Mouse (Mus musculus) embryo, embryonic 11 days (tissue): ENCODE results near the gene Neurl2.
A peak's percentile ranks its signal among the peaks of the same experiment; 100 is the strongest.
"Not testable (repeated sequence)": the region's sequence is repeated elsewhere in the genome, so short reads cannot be mapped to it uniquely, and the experiment has no call there.

Experiments used
- DNase-seq: peaks from one replicate; pipeline ENCODE4 v3.0.0-alpha.2; 2015

Neurl2 gene

DNA sequence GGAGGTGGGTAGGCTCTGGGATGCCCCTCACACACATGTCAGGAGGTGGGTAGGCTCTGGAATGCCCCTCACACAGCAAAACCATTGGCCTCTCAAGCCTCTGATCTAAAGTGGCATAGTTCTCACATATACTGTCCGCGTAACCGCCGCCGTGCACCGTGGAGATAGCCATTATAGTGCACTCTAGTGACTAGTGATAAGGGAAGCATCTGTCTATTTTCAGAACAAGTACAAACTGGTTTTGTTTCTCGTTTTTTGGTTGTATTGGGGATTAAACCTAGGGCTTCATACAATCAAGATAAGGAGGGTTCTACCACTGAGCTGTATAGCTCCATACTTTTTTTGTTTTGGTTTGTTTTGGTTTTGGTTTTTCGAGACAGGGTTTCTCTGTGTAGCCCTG is 17.4 kb downstream of the Neurl2 start:
- DNase-seq, result no peak

DNA sequence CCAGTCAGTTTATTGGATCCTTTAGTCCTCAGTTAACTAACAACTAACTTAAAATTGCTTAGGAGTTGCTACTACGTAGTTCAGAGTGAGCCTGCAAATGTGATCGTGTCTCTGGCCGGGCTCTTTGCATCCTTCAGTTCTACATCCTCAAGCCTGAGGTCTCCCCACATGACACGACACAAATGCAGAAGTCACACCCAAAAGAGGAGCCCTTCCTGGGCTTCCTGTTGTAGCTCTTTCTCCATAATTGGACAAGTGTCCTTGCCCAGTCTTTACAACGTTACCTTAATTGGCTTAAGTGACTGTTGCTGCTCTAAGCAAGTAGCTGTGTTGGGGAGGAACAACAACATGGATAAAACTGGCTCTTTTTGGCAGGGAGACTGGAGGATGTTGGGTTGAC is 17.9 kb downstream of the Neurl2 start:
- DNase-seq, result no peak

DNA sequence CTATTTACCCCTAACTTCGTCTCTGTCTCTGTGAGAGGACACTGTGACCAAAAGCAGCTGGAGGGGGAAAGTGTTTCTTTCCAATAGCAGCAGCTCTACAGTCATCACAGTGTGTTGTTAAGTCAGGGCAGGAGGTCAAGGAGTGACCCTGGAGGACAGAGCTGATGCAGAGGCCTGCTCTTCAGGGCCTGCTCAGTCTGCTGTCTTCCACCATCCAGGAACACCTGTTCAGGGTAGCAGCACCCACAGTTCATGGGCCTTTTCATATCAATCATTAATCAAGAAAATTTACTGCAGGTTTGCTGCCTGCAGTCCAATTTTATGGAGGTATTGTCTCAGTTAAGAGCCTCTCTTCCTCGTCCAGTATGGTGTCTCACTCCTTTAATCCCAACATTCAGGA is 19.7 kb downstream of the Neurl2 start:
- no peak for DNase-seq

DNA sequence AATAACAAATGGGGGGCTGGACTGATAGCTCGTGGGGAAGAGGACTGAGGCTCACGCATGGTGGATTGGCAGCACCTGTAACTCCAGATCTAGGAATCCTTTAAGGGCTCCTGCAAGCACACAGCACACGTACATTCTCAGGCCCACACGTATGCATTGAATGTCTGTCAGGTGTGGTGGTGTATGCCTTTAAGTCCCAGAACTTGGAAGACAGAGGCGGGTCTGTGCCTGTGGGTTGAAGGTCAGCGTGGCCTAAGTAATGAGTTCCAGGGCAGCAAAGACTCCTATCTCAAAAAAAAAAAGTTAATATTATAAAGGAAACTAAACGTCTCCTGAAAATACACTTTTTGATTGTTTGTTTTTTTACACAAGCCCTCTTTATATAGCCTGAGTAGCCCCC is 26.6 kb downstream of the Neurl2 start:
- DNase-seq, result no peak

DNA sequence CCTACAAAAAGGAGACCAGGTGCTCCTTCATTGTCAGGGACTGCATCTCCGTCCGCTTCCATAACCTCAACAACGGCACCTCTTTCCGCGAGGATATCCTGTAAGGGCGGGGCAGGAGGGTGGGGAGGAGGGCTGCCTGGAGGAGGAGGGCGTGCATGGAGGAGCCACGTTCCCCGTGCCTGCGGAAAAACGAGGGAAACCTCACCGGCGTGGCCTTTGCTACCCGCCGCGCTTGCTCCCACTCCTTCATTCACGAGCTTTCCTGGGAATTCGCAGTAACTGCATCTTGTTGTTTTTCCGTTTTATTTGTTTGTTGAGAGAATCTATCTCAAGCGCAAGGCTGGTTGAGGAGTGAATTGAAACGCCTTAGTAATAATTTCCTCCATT is 27.9 kb downstream of the Neurl2 start:
- DNase-seq, result no peak

DNA sequence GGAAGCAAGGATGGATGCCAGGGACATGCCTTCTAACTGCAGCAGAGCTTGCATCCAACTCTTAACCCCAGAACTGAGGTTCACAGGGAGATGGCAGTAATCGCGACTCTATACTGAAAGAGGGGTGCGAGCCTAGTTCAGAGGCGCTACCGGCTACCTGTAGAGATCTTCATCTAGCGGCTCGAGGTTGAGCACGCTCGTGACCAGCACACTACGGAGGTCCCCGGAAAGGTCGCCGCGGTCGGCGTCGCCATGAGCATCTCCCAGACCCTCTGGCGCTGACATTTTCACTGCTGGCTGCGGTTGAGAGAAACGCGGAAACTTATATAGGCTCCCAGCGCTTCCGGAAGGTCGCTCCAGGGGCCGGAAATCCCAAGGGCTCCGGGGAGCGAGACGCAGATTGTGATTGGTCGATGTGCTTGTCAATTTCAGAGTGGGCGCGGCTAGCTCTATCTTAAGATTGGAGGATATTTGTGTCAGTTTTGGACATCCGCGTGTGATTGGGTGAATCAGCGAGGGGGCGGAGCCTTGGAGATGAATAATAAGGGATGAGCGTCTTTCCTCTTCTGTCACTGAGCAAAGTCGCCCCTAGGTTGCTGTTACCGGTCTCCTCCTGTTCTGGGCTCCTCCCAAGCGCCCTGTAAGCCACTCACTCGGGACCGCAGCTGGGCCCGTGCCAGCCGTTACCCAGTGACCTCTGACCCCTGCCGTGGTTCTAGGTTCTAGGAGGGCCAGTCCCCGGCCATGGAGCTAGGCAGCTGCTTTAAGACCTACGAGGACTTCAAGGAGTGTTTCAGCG is 28.5 kb downstream of the Neurl2 start, which contains the start of the genes Acot8 and Zswim3:
Acot8 (minus strand) TSS at position 350 of the 799 bp plus-strand sequence.
Zswim3 (plus strand) TSS at position 566 of the 799 bp plus-strand sequence.
- DNase-seq, result peak; percentile 98

DNA sequence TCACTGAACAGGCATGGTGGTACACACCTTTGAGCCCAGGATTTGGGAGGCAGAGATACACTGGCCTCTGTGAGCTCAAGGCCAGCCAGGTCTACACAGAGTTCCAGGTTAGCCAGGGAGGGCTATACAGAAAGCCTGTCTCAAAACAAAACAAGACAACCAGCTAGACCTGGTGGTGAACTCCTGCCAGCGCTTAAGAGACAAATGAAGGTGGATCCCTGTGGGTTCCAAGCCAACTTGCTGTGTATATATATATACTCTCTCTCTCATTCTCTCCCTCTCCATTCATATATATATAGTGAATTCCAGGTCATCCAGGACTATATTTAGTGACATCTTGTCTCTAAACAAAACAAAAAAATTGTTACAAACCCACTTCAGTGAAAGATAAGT is 29.3 kb downstream of the Neurl2 start:
- no peak for DNase-seq

DNA sequence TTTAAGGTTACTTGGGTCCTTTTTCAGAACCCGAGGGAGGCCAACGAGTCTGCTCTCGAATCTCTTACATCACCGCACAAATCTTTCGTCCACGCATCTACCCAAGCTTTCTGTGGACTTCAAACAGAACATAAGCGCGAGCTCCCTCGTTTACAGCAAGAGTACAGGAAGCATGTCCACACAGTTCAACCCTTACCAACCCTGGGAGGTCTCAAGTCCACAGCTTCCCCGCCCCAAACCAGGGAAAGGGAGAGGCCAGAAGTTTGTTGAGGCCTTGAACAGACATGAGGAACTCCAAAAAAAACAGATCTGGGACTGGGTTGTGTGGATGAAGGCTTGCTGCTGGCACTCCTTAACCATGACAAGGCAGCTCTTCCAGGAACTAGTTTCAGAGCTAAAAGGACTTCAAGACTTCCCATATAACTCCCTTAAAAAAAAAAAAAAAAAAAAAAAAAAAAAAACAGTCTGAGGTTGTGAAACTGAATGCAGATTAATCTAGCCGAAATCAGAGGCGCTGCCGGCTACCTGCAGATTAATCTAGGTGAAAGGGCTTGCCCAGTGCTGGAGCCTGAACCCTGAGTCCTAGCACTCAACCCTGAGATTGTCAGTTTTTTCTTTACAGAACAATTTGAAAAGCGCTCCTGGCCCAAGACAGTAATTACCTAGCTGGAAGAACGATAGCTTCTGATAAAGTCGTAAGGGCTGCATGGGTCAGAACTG is 29.9 kb downstream of the Neurl2 start:
- no peak for DNase-seq

DNA sequence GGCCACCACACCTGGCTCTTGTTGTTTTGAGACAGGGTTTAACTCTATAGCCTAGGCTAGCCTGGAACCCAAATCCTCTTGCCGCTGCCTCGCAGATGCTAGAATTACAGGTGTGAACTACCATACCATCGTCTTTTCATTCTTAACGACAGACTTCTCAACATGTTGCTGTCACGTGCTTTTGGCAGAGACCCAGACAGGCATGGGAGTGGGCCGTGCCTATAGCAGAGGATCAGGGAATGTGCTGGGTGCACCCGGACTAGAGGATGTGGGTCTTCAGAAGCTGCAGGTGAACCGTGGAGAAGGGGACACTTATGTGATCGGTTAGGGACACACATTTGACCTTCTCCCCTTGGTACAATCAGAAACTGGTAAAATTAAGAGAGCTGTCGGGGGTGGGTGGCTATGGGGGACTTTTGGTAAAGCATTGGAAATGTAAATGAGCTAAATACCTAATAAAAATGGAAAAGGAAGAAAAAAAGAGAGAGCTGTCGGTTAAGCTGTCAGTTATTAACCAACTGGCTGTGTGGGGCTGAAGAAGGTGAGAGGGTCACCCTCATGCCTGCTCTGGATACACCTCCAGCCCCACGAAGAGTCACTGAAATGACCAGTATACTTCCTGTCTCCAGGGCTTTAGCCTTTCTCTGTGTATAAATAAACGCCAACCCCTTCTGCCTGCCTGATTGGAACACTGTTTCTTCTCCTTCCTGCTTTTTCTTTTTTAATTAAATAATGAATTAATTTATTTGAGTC is 32.8 kb downstream of the Neurl2 start:
- DNase-seq, result no peak

DNA sequence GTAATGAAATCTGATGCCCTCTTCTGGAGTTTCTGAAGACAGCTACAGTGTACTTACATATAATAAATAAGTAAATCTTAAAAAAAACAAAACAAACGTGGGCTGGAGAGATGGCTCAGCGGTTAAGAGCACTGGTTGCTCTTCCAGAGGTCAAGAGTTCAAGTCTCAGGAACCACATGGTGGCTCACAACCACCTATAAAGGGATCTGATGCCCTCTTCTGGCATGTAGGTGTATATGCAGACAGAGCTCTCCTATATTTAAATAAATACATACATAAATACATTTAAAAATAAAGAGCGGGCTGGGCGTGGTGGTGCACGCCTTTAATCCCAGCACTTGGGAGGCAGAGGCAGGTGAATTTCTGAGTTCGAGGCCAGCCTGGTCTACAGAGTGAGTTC is 34.7 kb downstream of the Neurl2 start:
- not testable (repeated sequence) for DNase-seq

DNA sequence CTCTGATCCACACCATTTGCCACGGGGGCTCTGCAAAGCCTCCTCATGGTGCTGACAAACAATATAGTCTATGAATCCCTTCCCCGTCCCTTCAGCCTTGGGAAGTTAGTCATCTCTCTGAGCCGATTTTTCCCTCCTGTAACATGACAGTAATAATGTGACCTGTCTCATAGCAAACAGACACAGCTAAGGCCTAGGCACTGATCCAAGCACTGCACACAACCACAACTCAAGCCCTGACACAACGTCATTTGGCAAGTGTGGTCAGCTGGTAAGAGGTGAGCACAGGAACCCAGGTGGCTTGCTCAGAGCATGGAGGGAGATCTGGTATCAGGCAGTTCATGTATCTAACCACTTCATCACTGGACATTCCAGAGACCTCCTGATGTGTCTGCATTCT is 37.4 kb downstream of the Neurl2 start:
- DNase-seq, result no peak

DNA sequence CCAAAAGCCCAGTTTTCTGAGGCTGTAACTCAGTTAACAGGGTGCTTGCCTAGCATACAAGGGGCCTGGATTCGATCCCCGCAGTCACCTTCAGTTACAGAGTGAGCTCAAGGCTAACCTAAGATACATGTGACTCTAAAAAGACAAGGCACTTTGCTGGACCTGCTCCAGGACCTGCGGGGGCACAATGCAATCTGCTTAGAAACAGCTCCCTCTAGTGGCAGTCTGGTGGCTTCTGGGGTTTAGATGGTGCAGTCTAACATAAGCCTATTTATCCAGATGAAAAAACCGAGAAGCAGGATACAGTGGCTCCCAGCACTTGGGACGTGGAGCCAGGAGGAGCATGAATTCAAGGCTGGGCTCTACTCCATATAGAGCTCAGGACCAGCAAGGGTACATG is 39.0 kb downstream of the Neurl2 start:
- peak; percentile 92 for DNase-seq

DNA sequence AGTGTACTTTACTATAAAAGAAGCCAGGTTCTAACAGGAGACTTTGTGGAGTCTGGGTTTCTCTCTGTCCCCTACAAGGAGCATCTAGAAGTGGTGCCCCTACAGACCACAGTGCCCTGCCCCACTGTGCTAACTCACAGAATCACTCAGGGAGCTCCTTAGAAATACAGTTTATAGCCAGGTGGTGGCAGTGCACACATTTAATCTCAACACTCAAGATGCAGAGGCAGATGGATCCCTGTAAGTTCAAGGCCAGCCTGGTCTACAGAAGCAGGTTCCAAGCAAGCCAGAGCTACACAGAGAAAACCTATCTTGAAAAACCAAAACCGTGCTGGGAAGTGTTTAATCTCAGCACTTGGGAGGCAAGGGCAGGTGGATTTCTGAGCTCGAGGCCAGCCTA is 39.5 kb downstream of the Neurl2 start:
- no peak for DNase-seq

DNA sequence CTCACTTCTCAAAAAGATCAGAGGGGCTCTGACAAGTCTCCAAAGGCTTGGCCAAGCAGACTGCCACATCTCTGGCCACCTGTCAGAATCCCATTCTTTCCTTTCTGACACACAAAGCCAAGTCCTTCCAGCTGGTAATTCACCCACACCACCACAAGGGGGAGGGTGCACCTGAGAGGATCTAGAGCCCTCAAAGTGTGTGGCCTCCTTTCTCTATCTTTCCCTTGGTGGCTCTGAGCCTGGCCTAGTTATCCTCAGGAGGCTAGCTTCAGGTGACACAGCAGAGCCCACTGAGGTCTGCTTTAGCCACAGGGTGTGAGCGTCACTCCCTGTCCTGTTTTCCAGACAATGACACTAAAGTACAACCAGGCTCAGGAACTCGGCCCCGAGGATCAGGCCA is 40.0 kb downstream of the Neurl2 start:
- DNase-seq, result peak; percentile 66

DNA sequence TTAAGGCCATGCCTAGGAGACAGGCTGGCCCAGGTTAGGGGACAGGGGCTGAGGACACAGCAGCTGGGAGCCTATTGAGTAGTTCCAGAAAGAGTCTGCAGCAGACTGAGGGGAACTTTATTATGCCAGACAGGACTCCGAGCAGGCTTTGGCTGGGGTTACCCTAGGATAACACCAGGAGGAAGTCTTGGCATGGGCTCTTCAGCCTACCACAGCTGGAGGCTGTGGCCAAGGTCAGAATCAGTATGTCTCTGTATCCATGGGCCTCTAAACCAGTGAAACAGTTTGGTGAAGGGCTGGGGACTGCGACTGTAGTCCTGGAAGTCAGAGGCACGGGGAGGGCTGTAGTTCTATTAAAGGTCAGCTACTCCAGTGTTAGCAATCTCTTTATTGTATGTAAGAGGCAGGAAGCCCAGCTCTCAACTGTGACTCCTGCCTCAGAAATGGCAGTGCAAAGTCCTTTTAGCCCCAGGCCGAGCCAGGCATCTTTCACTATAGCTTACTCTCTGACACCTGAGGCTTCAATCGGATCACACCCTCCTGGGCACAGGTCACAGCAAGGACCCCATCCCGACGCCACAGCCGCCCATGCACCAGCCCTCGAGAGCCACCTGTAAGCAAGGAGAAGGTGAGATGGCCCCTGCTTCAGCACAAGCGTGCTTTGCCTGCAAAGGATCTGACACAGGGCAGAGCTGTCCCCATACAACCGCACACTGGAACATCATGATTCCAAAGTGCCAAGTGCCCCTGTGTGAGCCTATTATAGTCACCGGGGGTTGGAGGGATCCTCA is 40.7 kb downstream of the Neurl2 start:
- DNase-seq, result no peak

DNA sequence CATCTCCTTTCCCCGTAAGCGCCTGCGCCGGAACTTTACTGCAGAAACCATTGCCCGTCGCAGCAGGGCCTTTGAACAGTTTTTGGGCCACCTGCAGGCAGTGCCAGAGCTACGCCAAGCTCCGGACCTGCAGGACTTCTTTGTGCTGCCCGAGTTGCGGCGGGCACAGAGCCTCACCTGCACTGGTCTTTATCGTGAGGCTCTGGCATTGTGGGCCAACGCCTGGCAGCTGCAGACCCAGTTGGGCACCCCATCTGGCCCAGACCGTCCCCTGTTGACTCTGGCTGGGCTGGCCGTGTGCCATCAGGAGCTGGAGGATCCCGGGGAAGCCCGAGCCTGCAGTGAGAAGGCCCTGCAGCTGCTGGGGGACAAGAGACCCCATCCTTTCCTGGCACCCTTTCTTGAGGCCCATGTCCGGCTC is 41.4 kb downstream of the Neurl2 start:
- DNase-seq, result no peak

DNA sequence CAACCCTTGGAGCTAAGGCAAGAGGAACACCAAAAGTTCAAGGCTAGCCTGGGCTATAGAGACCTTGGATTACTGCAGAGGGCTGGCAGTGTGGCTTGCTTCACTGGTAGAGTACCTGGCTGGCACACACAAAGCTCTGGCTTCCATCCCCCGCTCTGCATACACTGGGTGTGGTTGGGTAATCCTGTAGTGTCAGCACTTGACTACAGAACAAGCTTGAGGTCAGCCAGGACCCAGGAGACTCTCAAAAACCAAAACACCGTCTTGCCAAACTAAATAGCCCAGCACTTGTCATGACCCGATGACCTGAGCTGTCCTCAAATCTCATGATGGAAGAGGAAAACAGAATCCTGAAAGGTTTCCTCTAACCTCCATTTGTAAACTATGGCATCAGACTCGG is 42.8 kb downstream of the Neurl2 start:
- no peak for DNase-seq

DNA sequence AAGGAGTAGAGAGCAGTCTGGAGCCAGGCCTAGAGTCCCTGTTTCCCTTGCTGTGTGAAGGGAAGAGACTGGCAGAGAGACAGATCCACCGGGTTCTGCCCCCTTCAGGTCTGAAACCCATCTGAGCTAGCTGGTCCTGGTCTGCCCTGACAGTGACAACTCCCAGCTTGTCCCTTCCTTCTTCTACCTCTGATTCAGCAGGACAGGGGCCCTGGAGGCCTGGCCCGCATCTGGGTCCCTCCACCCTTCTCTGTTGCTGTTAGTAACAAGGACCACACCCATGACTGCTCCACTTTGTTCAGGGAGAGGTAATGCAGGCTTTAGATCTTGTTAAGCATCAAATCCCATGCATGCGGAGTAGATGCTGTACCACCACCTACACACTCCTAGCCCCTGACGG is 44.8 kb downstream of the Neurl2 start:
- no peak for DNase-seq

DNA sequence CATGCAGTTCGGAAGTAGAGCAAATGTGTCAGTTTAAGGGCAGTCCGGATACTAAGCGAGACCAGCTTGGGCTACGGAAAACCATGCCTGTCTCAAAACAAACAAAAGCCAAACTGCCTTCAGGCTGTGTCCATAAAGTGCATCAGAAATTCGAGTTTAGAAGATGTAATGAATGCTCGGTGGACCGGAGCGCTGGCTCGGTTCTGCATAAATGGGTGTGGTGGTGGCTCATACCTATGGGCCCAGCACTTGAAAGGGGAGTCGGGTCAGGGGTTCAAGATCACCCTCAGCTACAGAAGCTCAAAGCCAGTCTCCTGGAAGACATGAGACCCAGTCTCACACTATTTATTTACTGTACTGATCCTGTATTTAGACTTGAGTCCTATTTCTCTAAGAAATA is 45.5 kb downstream of the Neurl2 start:
- no peak for DNase-seq

DNA sequence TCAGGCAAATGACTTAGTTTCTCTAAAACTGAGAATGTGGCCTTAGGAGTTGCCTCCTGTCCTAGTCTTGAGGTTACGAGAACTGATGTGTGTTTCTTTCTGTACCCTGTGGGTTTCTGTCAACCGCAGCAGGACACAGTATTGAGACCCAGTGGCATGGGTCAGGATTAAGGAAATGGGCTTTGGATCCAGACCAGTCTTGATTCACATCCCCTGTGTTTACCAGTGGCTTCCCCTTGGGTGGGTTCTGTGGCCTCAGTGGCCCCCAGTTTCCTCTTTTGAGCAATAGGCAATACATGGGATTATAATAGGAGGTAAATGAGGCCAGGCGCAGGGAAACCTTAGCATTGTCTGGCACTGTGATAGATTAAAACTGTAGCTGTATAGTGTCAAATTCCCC is 46.2 kb downstream of the Neurl2 start:
- no peak for DNase-seq

DNA sequence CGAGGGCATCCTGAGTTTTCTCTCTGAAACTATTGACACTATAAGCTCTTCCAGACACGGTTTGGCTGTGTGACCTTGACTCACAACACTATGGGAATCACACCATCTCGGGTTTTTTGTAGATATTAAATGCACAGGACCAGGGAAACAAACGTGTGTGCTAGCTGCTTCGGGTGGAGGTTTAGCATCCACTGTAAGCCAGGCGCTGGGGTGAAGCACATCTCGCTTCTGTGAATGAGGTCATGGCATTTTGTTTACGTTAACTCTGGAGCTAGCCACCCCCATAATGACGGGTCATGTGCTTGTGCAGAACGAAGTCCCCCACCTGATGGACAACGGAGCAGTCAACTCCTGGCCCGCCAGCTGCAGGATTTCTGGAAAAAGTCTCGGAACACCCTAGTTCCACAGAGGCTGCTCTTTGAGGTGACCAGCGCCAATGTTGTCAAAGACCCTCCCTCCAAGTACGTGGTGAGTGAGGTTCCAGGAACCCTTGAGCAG is 46.8 kb downstream of the Neurl2 start:
- DNase-seq, result peak; percentile 43
